Mouse (Mus musculus): ENCODE results near the gene Edn1. TPM values are rescaled to one million over a fixed set of nuclear protein-coding genes. Genes with fewer than 3 reads are reported as not detected.

Gene Edn1
- total and polyA plus RNA-seq, 3 experiments: not detected

DNA sequence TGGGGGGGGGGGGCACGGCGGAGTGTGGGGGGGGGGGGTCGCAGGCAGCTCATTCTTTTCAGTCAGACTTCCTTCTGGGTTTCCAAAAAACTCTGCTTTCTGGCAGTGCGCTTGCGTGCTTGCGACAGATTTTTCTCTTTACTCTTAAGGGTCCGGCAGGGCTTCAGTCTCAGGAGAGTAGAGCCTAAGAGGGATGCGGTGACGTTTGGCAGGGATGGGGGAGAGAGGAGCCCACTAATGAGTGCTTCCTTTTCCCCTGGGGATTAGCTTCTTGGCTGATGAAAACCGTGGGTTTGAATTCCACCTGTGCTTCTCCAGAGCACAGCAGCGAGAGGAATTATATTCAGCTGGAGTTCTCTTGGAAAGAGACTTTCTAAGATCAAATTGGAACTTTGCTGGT, 8.5 kb downstream of the Edn1 start:
- Histone ChIP-seq H3K4me1 (ENCODE audit: control insufficient read depth in 1 of 2, insufficient read depth in 2 of 2) (no peaks in the 10 kb centered on the region), H3K79me2 (replicated peaks; ENCODE audit: control insufficient read depth, extremely low read depth, insufficient read depth, poor library complexity, severe bottlenecking) (no peaks in the 10 kb centered on the region), H3K27ac (ENCODE audit: insufficient read depth, low read depth) (no peak overlapping the region), H3K27me3 (replicated peaks) (peaks cover 12% of the 10 kb centered on the region), H3K9me3 (replicated peaks; ENCODE audit: low read length) (no peaks in the 10 kb centered on the region), H3K4me3 (replicated peaks in 1 of 3; ENCODE audit: low read depth in 2 of 3, low read length in 2 of 3, poor library complexity in 1 of 3) (no peak overlapping the region), H3K36me3 (replicated peaks in 1 of 2; ENCODE audit: control insufficient read depth in 1 of 2, insufficient read depth in 1 of 2, low read length in 1 of 2) (no peaks in the 10 kb centered on the region), H3K9ac (ENCODE audit: insufficient read depth, low read depth) (no peak overlapping the region), H3K4me2 (ENCODE audit: insufficient read depth, low read depth, poor library complexity, severe bottlenecking) (no peak overlapping the region)
- dilution Hi-C loops (cut with MboI; ENCODE audit: extremely low pct_ligation_motif_present, extremely low pct_unique_long_range_greater_than_20kb, low sequenced_read_pairs) (no loop called here), in situ Hi-C loops (cut with MboI; ENCODE audit: low pct_ligation_motif_present, low pct_unique_long_range_greater_than_20kb, low sequenced_read_pairs) (loop anchor here (10.0 kb wide), 3 partner anchors 105 to 665 kb away; no protein-coding TSS in a partner anchor)
- DNase-seq (ENCODE audit: extremely low read depth): no peak
- no peak for TF ChIP-seq KAT2A (IDR thresholded peaks at IDR 0.05; ENCODE audit: insufficient replicate concordance, low read length)
- TF ChIP-seq IRF4 (IDR thresholded peaks at IDR 0.05; ENCODE audit: low read depth, low read length): no peak
- TF ChIP-seq ETS1 (conservative IDR thresholded peaks at IDR 0.05; ENCODE audit: low read depth, low read length): no peak
- no peak for TF ChIP-seq EP300 (IDR thresholded peaks at IDR 0.05; ENCODE audit: low read length)
- TF ChIP-seq NRF1 (IDR thresholded peaks at IDR 0.05; ENCODE audit: low read depth, low read length): no peak
- no peak for TF ChIP-seq HCFC1 (IDR thresholded peaks at IDR 0.05; ENCODE audit: low read depth, low read length)

DNA sequence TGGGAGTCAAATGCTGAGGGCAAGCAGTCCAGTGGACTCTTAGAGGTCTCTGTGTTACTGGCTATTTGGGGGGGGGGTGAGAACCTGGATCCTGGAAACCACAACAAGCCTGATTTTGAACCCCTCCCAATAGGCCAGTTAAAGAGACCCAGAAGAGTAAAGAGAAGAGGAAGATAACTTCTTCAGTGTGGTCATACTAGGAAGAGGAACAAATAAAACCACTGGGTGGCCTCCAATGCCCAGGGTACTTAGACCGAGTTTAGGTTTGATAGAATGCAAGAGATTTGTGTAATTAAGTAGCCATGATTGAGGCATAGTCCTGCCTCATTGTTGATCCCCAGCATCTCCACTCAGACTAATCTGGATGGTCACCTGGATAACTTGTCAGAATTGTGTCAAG, 14.4 kb downstream of the Edn1 start:
- no peaks in the 10 kb centered on the region for H3K36me3 ChIP-seq (replicated peaks in 1 of 2; ENCODE audit: control insufficient read depth in 1 of 2, insufficient read depth in 1 of 2, low read length in 1 of 2)
- H3K4me2 ChIP-seq (ENCODE audit: insufficient read depth, low read depth, poor library complexity, severe bottlenecking): no peak overlapping the region
- TF ChIP-seq TCF12 (IDR thresholded peaks at IDR 0.05; ENCODE audit: low read depth, low read length): no peak
- no peak for TF ChIP-seq KAT2A (IDR thresholded peaks at IDR 0.05; ENCODE audit: insufficient replicate concordance, low read length)
- no peak for TF ChIP-seq JUND (conservative IDR thresholded peaks at IDR 0.05; ENCODE audit: low read depth, low read length)
- TF ChIP-seq BHLHE40 (IDR thresholded peaks at IDR 0.05; ENCODE audit: low read depth, low read length): no peak
- TF ChIP-seq ZC3H11A (IDR thresholded peaks at IDR 0.05; ENCODE audit: low read depth, low read length): no peak
- TF ChIP-seq EP300 (IDR thresholded peaks at IDR 0.05; ENCODE audit: low read length): no peak
- no peak for TF ChIP-seq CHD1 (IDR thresholded peaks at IDR 0.05; ENCODE audit: low read depth, low read length)
- dilution Hi-C loops (cut with MboI; ENCODE audit: extremely low pct_ligation_motif_present, extremely low pct_unique_long_range_greater_than_20kb, low sequenced_read_pairs) (no loop called here), in situ Hi-C loops (cut with MboI; ENCODE audit: low pct_ligation_motif_present, low pct_unique_long_range_greater_than_20kb, low sequenced_read_pairs) (no loop called here)
- DNase-seq (ENCODE audit: extremely low read depth): no peak
- no peaks in the 10 kb centered on the region for H3K9me3 ChIP-seq (replicated peaks; ENCODE audit: low read length)
- H3K4me1 ChIP-seq (ENCODE audit: control insufficient read depth in 1 of 2, insufficient read depth in 2 of 2): no peaks in the 10 kb centered on the region
- H3K9ac ChIP-seq (ENCODE audit: insufficient read depth, low read depth): no peak overlapping the region
- no peaks in the 10 kb centered on the region for H3K27me3 ChIP-seq (replicated peaks)
- H3K27ac ChIP-seq (ENCODE audit: insufficient read depth, low read depth): no peak overlapping the region
- no peak overlapping the region for H3K4me3 ChIP-seq (replicated peaks in 1 of 3; ENCODE audit: low read depth in 2 of 3, low read length in 2 of 3, poor library complexity in 1 of 3)
- H3K79me2 ChIP-seq (replicated peaks; ENCODE audit: control insufficient read depth, extremely low read depth, insufficient read depth, poor library complexity, severe bottlenecking): no peaks in the 10 kb centered on the region

GRCm38 (mm10) chr13:42317808-42318207, 16.5 kb downstream of the Edn1 start:
- dilution Hi-C loops (cut with MboI; ENCODE audit: extremely low pct_ligation_motif_present, extremely low pct_unique_long_range_greater_than_20kb, low sequenced_read_pairs) (no loop called here), in situ Hi-C loops (cut with MboI; ENCODE audit: low pct_ligation_motif_present, low pct_unique_long_range_greater_than_20kb, low sequenced_read_pairs) (no loop called here)
- no peak for DNase-seq (ENCODE audit: extremely low read depth)
- no peak for TF ChIP-seq PAX5 (IDR thresholded peaks at IDR 0.05; ENCODE audit: low read length)
- TF ChIP-seq NRF1 (IDR thresholded peaks at IDR 0.05; ENCODE audit: low read depth, low read length): no peak
- no peak for TF ChIP-seq SMC3 (IDR thresholded peaks at IDR 0.05; ENCODE audit: low read depth, low read length)
- no peak for TF ChIP-seq CTCF (conservative IDR thresholded peaks at IDR 0.05 in 1 of 2, IDR thresholded peaks at IDR 0.05 in 1 of 2; ENCODE audit: low read depth in 2 of 2, low read length in 2 of 2)
- TF ChIP-seq ZKSCAN1 (IDR thresholded peaks at IDR 0.05; ENCODE audit: borderline replicate concordance, low read depth, low read length): no peak
- no peak for TF ChIP-seq GABPA (IDR thresholded peaks at IDR 0.05; ENCODE audit: insufficient replicate concordance, low read depth, low read length)
- TF ChIP-seq EP300 (IDR thresholded peaks at IDR 0.05; ENCODE audit: low read length): no peak
- no peak for TF ChIP-seq MXI1 (IDR thresholded peaks at IDR 0.05; ENCODE audit: low read depth, low read length)
- TF ChIP-seq NELFE (IDR thresholded peaks at IDR 0.05; ENCODE audit: low read depth, low read length): no peak
- TF ChIP-seq MYC (IDR thresholded peaks at IDR 0.05; ENCODE audit: low read depth, low read length): no peak
- TF ChIP-seq ETS1 (conservative IDR thresholded peaks at IDR 0.05; ENCODE audit: low read depth, low read length): no peak
- no peak for TF ChIP-seq MEF2A (IDR thresholded peaks at IDR 0.05; ENCODE audit: borderline replicate concordance, low read depth, low read length)
- TF ChIP-seq CHD2 (IDR thresholded peaks at IDR 0.05; ENCODE audit: low read length): no peak
- H3K4me1 ChIP-seq (ENCODE audit: control insufficient read depth in 1 of 2, insufficient read depth in 2 of 2): no peaks in the 10 kb centered on the region
- no peaks in the 10 kb centered on the region for H3K9me3 ChIP-seq (replicated peaks; ENCODE audit: low read length)
- no peaks in the 10 kb centered on the region for H3K27me3 ChIP-seq (replicated peaks)
- H3K4me3 ChIP-seq (replicated peaks in 1 of 3; ENCODE audit: low read depth in 2 of 3, low read length in 2 of 3, poor library complexity in 1 of 3): no peak overlapping the region
- no peaks in the 10 kb centered on the region for H3K79me2 ChIP-seq (replicated peaks; ENCODE audit: control insufficient read depth, extremely low read depth, insufficient read depth, poor library complexity, severe bottlenecking)
- H3K9ac ChIP-seq (ENCODE audit: insufficient read depth, low read depth): no peak overlapping the region
- H3K27ac ChIP-seq (ENCODE audit: insufficient read depth, low read depth): no peak overlapping the region
- no peaks in the 10 kb centered on the region for H3K36me3 ChIP-seq (replicated peaks in 1 of 2; ENCODE audit: control insufficient read depth in 1 of 2, insufficient read depth in 1 of 2, low read length in 1 of 2)
- no peak overlapping the region for H3K4me2 ChIP-seq (ENCODE audit: insufficient read depth, low read depth, poor library complexity, severe bottlenecking)
